Mouse (Mus musculus): ENCODE measurements around the gene Clmn.
"Not testable (repeated sequence)": the region's sequence is repeated elsewhere in the genome, so short reads cannot be mapped to it uniquely, and the experiment has no call there.

The Clmn gene

GRCm38 (mm10) chr12:104838462-104838861, 26.4 kb downstream of the Clmn start:
- no peak for DNase-seq (ENCODE audit: low read depth)

- no peak for DNase-seq (ENCODE audit: low read depth)
Observed at GRCm38 (mm10) chr12:104837957-104838401, 26.9 kb downstream of the Clmn start.

- no peak for DNase-seq (ENCODE audit: low read depth)
Observed at GRCm38 (mm10) chr12:104837111-104837837, 27.6 kb downstream of the Clmn start.

- no peak for DNase-seq (ENCODE audit: low read depth)
Observed at GRCm38 (mm10) chr12:104836230-104836629, 28.6 kb downstream of the Clmn start.

- no peak for DNase-seq (ENCODE audit: low read depth)
Observed at GRCm38 (mm10) chr12:104835369-104836094, 29.3 kb downstream of the Clmn start.

GRCm38 (mm10) chr12:104834772-104835171, 30.1 kb downstream of the Clmn start:
- DNase-seq (ENCODE audit: low read depth) = no peak

DNA sequence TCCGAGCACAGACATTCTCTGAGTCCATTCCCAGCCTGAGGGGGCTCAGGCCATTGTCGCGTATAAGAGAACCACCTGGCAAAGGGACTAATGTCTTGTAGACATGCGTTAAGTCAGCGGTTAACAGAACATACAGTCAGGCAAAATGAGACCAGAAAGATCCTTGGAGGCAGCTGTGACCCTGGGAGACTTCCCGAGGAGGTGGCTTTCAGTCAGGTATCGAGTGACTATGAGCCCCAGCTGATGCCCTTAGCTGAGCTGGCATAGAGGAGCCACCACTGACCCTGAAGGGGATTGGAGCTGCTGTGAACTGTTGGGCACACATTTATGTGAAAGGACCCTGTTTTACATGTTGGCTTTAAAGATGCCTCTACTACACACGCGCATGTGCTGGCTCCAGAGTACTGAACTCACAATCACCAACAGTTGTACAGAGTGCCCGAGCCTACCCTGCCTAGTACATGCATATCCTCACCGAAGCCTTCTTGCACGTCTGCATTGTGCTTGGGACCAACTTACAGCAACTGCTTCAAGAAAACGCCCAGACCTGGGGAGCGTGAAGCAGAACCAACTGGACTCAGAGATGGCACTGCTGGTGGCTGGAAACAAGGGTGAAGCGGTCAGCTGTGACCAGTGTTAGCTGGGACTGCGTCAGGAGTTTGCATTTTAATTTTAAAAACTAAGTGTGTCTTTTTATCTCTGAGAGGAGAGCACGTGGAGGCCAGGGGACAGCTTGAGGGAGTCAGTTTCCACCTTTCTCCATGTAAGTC, 34.0 kb downstream of the Clmn start:
- no peak for DNase-seq (ENCODE audit: low read depth)

GRCm38 (mm10) chr12:104830283-104830639, 34.6 kb downstream of the Clmn start:
- DNase-seq (ENCODE audit: low read depth) = no peak

GRCm38 (mm10) chr12:104829596-104830282, 35.1 kb downstream of the Clmn start:
- no peak for DNase-seq (ENCODE audit: low read depth)

- not testable (repeated sequence) for DNase-seq (ENCODE audit: low read depth)
Observed at GRCm38 (mm10) chr12:104828986-104829385, 35.9 kb downstream of the Clmn start.

GRCm38 (mm10) chr12:104827721-104828120, 37.2 kb downstream of the Clmn start:
- no peak for DNase-seq (ENCODE audit: low read depth)

DNA sequence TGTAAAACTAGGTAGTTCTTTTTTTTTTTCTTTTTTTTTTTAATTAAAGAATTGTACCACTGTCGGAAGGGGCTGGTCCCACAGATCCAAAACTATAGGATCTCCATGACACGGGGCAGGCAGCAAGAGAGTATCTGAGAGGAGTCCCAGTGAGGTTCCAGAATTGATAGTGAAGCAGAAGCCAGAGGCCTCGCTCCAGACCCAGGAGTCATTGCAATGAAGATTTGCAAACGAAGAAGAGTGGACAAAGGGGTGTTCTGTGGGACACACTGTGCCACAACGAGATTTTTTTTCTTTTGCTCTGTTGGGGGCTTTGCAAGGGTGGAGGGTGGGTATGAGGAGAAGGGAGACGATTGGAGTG, 40.0 kb downstream of the Clmn start:
- DNase-seq (ENCODE audit: low read depth) = no peak

DNA sequence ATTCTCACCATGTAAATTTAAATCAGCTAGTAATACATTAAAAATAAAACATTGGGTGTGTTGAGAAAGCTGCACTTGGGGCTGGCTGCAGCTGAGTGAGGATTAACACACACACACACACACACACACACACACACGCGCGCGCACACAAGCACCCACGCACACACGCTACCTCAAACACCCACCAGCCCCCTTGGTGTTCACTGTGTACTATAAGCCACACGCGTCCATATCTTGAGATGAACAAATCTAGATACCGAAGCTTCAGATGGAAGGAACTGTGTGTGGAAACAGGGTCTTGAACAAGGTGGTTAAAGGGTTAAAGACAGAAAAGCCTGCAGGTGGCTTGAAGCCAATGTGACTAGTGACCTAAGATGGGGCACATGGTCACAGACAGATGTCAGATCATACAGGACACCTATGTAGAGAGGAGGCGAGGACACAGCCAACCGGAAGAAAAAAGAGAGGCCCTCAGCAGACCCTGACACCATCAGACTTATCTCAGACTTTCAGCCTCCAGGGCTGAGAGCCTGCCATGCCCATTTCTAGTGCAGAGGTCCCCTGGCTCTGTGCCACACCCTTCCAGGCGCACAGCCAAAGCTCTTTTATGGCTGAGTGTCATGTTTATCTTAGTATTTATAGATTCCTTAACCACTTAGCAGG, 40.5 kb downstream of the Clmn start:
- peak; percentile 78 for DNase-seq (ENCODE audit: low read depth)

GRCm38 (mm10) chr12:104823722-104824121, 41.2 kb downstream of the Clmn start:
- no peak for DNase-seq (ENCODE audit: low read depth)

DNA sequence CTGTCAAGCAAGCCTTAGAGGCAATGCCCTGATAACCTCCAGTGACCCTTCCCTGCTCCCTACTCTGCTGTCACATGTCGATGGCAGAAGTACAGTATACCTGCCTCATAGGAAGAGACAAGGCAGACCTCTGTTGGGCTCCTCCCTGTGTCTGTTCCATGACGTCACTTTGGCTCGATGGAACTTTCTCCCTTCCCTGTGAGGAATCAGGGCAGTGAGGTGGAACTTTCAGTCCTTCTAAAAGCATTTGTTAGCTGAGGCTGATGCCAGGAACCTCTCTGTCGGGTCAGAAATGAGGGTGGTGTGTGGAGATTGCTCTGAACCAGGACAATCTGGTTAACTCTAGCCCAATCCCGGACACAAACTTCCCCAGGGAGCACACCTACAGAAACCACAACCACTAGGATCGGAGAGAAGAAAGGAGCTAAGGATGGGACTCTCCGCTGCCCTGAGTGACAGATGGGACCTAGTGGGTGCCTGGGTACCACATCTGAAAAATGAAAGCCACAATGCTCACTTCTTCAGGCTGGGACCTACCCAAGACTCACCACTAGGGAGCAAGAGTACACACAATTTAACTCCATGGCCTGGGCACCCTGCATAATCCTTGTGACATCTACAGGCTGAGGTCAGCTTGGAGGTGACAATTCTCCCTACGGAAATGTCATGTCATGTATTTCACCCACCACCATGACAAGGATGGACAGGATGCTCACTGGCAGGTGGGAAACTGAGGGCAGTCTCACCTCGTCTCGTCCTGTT, 41.9 kb downstream of the Clmn start:
- DNase-seq (ENCODE audit: low read depth) = no peak

DNA sequence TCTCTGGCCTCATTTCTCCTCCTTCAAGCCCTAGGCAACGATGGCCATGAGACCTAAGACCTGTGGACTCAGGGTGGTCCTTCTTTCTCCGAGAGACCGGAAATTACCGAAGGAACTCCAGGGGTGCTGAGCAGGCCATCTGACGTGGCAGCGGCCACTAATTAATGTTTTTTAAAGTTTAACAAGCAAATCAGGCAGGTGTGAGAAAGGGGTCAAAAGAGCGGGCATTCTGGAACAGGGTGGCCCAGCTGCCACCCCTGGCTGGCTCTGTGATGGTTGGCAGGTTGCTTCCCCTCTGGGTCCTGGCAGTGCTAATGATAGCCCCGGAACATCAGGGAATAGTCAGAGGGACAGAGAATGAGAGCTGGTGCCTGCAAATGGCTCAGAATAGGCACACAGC, 42.7 kb downstream of the Clmn start:
- no peak for DNase-seq (ENCODE audit: low read depth)

- no peak for DNase-seq (ENCODE audit: low read depth)
Observed at GRCm38 (mm10) chr12:104820061-104820460, 44.8 kb downstream of the Clmn start.

DNA sequence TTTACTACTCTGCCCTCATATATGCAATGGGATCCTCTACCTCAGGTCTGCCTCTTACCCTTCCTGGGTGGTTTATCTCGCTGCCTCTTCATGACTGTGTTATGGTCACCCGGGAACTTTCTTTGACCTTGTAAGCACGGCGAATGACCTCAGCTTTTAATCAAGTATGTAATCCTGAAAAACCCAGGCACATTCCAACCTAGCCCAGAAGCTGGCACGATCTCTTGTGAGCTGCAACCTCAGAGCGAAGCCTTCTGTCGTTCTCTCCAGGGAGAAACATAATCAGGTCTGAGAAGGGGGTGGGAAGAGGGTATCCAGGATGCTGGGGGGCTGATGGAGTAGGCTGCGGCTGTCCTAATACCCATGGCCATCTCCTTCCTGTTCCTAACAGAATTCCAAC, 45.8 kb downstream of the Clmn start:
- DNase-seq (ENCODE audit: low read depth) = no peak

DNA sequence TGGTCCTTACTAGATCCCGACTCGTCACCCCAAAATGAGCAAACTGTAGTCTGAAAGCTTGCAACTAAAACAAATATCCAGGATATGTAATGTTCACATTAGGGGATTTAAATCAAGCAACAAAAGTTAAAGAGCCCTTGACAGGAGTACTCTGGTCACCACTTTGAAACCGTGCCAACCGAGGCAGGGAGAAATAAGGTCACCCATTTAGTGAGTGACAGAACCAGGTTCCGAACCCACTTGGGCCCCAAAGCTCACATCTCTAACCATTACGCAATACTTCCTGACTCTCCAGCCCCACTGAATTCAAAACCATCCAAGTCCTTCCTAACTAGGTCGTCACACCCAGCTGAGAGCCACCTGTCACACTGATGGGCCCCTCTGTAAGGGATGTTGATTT, 46.8 kb downstream of the Clmn start:
- no peak for DNase-seq (ENCODE audit: low read depth)

DNA sequence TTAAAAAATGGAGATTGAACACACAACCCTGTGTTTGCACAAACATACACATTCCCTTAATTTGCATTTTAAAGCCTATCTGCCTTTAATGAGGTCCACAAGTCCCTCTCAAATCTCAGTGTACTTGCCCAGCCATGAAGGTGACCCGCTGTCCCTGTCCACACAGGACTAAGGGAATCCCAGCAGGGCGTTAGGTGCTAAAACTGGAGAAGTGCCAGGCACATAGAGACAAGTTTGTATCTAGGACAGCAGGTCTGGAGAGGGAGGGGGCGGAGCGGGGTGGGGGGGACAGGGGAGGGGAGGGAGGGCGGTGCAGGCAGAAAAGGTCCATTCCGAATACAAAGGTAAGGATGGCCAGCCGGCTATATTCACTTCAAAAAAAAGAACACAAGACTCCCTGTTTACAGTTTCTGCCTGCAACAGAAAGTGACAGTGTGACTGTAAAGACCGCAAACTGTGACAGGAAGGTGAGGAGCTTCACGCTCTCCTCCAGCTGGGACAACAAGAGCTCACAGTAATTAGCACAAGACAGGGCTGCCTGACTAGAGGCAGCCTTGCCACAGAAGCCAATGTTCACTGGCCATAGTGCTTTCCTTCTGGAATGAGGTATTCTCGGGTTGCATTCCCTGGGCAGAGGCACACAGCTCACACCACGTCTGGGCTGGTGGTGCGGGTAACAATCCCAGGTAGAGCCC, 47.6 kb downstream of the Clmn start:
- no peak for DNase-seq (ENCODE audit: low read depth)
